Mouse (Mus musculus) liver, embryonic 15.5 days (tissue): ENCODE measurements around the gene Opn1sw. TPM values are rescaled to one million over a fixed set of nuclear protein-coding genes. Genes with fewer than 3 reads are reported as not detected.
"Not testable (repeated sequence)": the region's sequence is repeated elsewhere in the genome, so short reads cannot be mapped to it uniquely, and the experiment has no call there.

ENCODE experiments used
- ATAC-seq: fragments of 200-750 bp; cut with Nextera tagmentation; 2 replicates; pipeline ENCODE4 v1.8.0; 2017; ENCODE audit warnings: moderate number of reproducible peaks, mild to moderate bottlenecking, moderate library complexity; ENCODE audit not compliant: insufficient read depth
- H3K27ac ChIP-seq: fragments of 300-500 bp; sonication (generic); replicated peaks from 2 replicates; pipeline ENCODE4 v1.5.1; 2015; ENCODE audit warnings: mild to moderate bottlenecking, inconsistent platforms
- H3K27me3 ChIP-seq: fragments of 300-500 bp; sonication (generic); 2 replicates; pipeline ENCODE4 v1.6.1; 2015; ENCODE audit warnings: mild to moderate bottlenecking, inconsistent platforms
- H3K36me3 ChIP-seq: fragments of 300-500 bp; sonication (generic); replicated peaks from 2 replicates; pipeline ENCODE4 v1.6.1; 2015; ENCODE audit warnings: moderate library complexity, mild to moderate bottlenecking, inconsistent platforms
- H3K4me1 ChIP-seq: fragments of 300-500 bp; sonication (generic); replicated peaks from 2 replicates; pipeline ENCODE4 v1.6.1; 2015; ENCODE audit warnings: inconsistent platforms
- H3K4me2 ChIP-seq: fragments of 300-500 bp; sonication (generic); 2 replicates; pipeline ENCODE4 v1.6.1; 2015; ENCODE audit warnings: moderate library complexity, mild to moderate bottlenecking, inconsistent platforms
- H3K4me3 ChIP-seq: fragments of 300-500 bp; sonication (generic); replicated peaks from 2 replicates; pipeline ENCODE4 v1.5.1; 2015; ENCODE audit warnings: mild to moderate bottlenecking, inconsistent platforms
- H3K9ac ChIP-seq: fragments of 300-500 bp; sonication (generic); 2 replicates; pipeline ENCODE4 v1.6.1; 2015; ENCODE audit warnings: moderate library complexity, mild to moderate bottlenecking, inconsistent platforms
- H3K9me3 ChIP-seq: fragments of 300-500 bp; sonication (generic); replicated peaks from 2 replicates; pipeline ENCODE4 v1.6.1; 2016; ENCODE audit warnings: inconsistent platforms
- WGBS: fragments of 180-500 bp; shearing (Covaris S2); methylation state at CpG from one replicate; pipeline ENCODE4 v1.1.7; 2015; ENCODE audit warnings: mixed read lengths; ENCODE audit not compliant: insufficient replicate concordance; 5-methylcytosine and 5-hydroxymethylcytosine counted together
- polyA plus RNA-seq: library from polyadenylated mRNA; unstranded; fragments of >200 nt; fragmentation: Nextera tagmentation; extraction: Ambion mirVana; gene quantifications from 2 replicates; pipeline ENCODE4 v1.2.1, GENCODE M21; 2015

The Opn1sw gene
- polyA plus RNA-seq, 1 experiment from 2014 or later, result 0.03 TPM

DNA sequence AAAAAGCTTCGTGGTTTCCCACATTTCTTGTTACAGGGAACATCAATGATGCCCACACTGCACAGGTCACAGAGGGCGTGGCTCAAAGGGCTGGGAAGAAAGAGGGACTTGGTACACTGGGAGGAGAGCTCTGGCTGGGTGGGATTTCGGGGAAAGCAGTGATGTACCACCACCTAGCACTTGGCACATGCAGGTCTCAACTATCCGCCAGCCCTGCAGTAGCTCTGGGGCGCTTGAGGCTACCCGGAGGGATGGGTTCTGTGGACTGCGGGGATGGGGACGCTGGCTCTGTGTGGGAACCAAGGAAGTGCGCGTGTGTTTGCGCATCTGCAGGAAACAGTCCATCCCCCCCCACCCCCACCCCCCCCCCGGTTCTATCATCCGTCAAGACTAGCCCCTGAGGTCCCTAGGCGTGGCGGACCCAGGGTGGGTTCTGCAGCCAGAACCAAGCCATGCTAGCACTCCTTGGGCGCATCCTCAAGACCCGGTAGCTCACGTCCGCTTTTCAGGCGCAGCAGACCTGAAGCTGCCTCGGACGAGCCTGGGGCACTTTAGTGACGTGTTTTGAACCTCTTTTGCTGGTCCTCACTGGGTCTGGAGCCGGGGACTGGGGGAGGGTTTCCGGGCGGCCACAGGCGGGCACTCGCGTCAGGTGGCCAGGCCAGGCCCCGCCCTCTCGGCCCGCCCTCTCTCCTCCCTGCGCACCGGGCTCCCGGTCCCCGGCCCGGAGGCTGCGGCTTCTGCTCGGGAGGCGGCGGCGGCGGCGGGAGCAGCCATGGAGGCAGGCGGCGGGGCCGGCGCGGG is 7.8 kb upstream of the Opn1sw start, which contains the start of gene Ccdc136:
TSS of gene Ccdc136 (plus strand) at position 400 of the 804 bp plus-strand sequence.
- no peak within 1 kb of the TSS for H3K27ac ChIP-seq
- peaks cover 93% of the 10 kb centered on the region for H3K27me3 ChIP-seq
- ATAC-seq, result peak; percentile 66
- H3K36me3 ChIP-seq, result no peaks in the 10 kb centered on the region
- peak within 1 kb of the TSS; percentile 69 for H3K4me2 ChIP-seq
- H3K9me3 ChIP-seq, result no peaks in the 10 kb centered on the region
- no peak within 1 kb of the TSS for H3K9ac ChIP-seq
- peak within 1 kb of the TSS; percentile 49 for H3K4me3 ChIP-seq
- under 1% methylated on average over 49 of the region's 49 CpGs for WGBS
- H3K4me1 ChIP-seq, result peaks cover 7% of the 10 kb centered on the region; the same call in 1 of the 2 replicates

DNA sequence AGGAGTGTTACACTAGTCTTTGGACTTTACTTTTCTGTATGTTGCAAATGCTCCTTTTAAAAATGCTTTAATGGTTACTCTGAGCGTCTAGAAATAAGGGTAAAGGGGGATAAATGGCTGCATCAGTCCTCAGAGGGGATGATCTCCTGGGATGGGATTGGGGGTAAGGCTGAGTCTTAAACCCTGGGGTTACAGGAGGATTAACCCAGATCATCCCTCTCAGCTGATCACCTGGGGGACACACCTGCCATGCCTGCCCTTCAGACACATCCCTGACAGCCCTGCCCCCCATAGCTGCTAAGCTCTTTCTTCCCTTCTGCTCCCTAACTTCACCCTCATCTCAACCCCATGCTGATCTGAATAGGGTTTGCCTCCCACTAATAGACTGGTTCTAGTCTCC is 6.0 kb upstream of the Opn1sw start:
- no peak for ATAC-seq
- H3K4me2 ChIP-seq, result no peak overlapping the region
- peaks cover 9% of the 10 kb centered on the region for H3K4me1 ChIP-seq
- H3K27ac ChIP-seq, result no peak overlapping the region
- H3K9ac ChIP-seq, result no peak overlapping the region
- no peak overlapping the region for H3K4me3 ChIP-seq
- H3K9me3 ChIP-seq, result no peaks in the 10 kb centered on the region
- H3K36me3 ChIP-seq, result no peaks in the 10 kb centered on the region
- H3K27me3 ChIP-seq, result peaks cover 93% of the 10 kb centered on the region
- WGBS, result 43% methylated on average over 1 of the region's 1 CpGs

DNA sequence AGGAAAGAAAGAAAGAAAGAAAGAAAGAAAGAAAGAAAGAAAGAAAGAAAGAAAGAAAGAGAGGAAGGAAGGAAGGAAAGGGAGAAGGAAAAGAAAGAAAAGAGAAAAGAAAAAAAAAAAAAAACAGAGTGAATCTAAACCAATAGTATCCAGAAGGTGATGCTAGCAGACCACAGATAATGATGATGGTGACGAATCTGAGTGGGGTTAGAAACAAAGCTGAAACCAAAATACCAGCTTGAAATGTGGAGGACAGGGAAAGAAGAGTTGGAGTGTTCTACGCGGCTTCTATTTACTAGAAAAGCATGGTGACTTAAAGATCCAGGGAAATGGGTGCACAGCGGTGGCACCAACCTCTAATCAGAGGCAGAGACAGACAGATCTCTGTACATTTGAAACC is 3.5 kb upstream of the Opn1sw start:
- peaks cover 84% of the 10 kb centered on the region for H3K27me3 ChIP-seq
- no peaks in the 10 kb centered on the region for H3K36me3 ChIP-seq
- no peak overlapping the region for H3K27ac ChIP-seq
- 58% methylated on average over 4 of the region's 4 CpGs for WGBS
- H3K9me3 ChIP-seq, result no peaks in the 10 kb centered on the region
- H3K4me2 ChIP-seq, result no peak overlapping the region
- no peak for ATAC-seq
- H3K9ac ChIP-seq, result no peak overlapping the region
- H3K4me3 ChIP-seq, result no peak overlapping the region
- peaks cover 27% of the 10 kb centered on the region for H3K4me1 ChIP-seq

DNA sequence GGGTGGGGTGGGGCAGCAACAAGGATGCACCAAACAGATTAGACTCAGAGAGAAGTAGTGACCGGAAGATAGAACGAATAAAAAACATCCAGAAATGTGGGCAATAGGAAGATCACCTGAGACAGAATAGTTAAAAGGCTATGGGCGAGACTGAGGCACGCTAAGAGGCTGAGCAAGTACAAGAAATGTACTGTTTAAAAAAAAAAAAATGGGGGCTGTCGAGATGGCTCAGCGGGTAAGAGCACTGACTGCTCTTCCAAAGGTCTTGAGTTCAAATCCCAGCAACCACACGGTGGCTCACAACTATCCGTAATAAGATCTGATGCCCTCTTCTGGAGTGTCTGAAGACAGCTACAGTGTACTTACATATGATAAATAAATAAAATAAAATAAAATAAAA is 3.0 kb upstream of the Opn1sw start:
- H3K4me3 ChIP-seq, H3K4me2 ChIP-seq, H3K9me3 ChIP-seq, H3K27ac ChIP-seq, ATAC-seq, H3K9ac ChIP-seq, H3K36me3 ChIP-seq: not testable (repeated sequence)
- 59% methylated on average over 8 of the region's 8 CpGs for WGBS
- H3K27me3 ChIP-seq, result peaks cover 80% of the 10 kb centered on the region
- peaks cover 26% of the 10 kb centered on the region for H3K4me1 ChIP-seq

DNA sequence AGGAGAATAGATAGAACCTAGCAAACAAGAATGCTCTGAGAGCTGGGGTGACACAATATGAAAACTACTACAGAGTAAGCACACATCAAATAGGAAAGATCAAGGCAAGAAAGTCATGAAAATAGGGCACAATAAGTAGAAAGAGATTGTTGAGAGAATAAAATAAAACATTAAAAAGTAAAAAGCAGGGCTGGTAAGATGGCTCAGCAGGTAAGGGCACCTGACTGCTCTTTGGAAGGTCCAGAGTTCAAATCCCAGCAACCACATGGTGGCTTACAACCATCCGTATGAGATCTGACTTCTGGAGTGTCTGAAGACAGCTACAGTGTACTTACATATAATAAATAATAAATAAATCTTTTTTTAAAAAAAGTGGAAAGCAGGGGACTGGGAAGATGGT is 2.2 kb upstream of the Opn1sw start:
- H3K4me1 ChIP-seq, result peaks cover 20% of the 10 kb centered on the region
- not testable (repeated sequence) for H3K4me3 ChIP-seq, H3K9ac ChIP-seq, H3K36me3 ChIP-seq, ATAC-seq, H3K27ac ChIP-seq, H3K9me3 ChIP-seq, H3K4me2 ChIP-seq
- WGBS, result 43% methylated on average over 1 of the region's 1 CpGs
- H3K27me3 ChIP-seq, result peaks cover 73% of the 10 kb centered on the region

DNA sequence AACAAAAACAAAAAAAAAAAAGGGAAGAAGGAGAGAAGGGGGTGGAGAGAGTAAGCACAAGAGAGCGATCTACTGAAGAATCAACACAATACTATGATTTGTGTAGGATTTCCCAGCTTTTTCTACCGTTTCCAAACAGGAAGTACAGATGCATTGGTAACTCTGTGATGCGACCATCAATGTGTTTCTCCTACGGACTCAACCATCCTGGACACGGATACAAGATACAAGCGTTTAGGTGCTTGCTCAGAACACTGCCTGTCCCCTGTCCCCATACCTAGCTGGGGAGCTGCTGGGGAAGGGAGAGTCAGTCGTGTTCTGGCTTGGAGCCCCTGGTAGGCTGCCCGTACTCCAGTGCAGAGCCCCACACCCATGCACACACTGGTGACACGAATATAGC is 1.2 kb upstream of the Opn1sw start:
- ATAC-seq, result no peak
- H3K27me3 ChIP-seq, result peaks cover 62% of the 10 kb centered on the region

DNA sequence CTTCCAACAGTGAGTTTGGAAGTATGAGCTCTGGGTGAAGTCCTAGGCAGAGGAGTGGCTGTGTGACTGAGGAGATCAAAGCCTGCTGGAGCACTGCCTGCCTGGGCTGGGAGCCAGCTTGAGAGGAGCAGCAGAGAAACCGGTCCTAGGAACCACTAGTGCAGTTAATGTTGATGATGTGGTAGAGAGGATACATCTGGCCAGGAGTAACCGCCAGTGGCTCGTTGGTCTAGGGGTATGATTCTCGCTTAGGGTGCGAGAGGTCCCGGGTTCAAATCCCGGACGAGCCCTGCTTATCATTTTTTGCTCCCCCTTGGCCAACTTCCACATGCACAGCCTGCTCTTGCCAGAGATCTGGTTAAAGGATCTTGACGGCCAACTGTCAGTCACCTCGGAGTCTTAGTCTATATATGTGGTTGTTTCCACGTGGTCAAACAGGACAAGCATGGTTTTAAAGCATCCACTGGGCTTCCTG is 375 bp upstream of the Opn1sw start:
- Histone ChIP-seq H3K4me1 (peaks cover 20% of the 10 kb centered on the region), H3K36me3 (no peaks in the 10 kb centered on the region), H3K9me3 (no peaks in the 10 kb centered on the region), H3K9ac (no peak overlapping the region), H3K27me3 (peaks cover 54% of the 10 kb centered on the region), H3K4me3 (peak overlapping the region; percentile 42), H3K27ac (no peak overlapping the region), H3K4me2 (peak overlapping the region; percentile 61)
- peak; percentile 60 for ATAC-seq
- WGBS, result 7% methylated on average over 11 of the region's 11 CpGs

More for the DNA sequence above, 1.2 kb upstream of the Opn1sw start:
- Histone ChIP-seq H3K9me3 (no peaks in the 10 kb centered on the region), H3K36me3 (no peaks in the 10 kb centered on the region), H3K4me2 (no peak overlapping the region), H3K4me1 (peaks cover 20% of the 10 kb centered on the region), H3K4me3 (no peak overlapping the region), H3K27ac (no peak overlapping the region), H3K9ac (no peak overlapping the region)
- 33% methylated on average over 9 of the region's 9 CpGs for WGBS

DNA sequence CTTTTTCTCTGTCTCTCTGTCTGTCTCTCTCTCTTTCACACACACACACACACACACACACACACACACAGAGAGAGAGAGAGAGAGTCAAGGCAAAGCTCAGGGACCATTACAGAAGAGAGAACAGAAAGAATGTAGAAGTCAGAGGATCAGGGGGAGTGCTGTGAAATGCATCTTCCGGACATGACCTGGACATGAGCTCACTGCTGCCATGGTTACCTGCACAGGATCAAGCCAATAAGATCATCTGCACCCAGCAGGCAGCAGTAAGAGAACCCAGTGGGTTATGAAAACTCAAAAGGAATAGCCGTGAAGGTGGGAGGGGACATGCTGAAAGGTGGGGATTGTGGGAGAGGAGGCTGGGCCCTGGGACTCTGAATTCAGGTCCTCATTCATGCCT is 5.8 kb downstream of the Opn1sw start:
- H3K36me3 ChIP-seq, result 0 out of 2 replicates have a peak, but pooled peaks cover 3% of the 10 kb centered on the region
- peaks cover 2% of the 10 kb centered on the region; the same call in 1 of the 2 replicates for H3K4me1 ChIP-seq
- H3K9me3 ChIP-seq, result no peaks in the 10 kb centered on the region
- no peak overlapping the region for H3K9ac ChIP-seq
- H3K4me2 ChIP-seq, result no peak overlapping the region
- 57% methylated on average over 2 of the region's 2 CpGs for WGBS
- no peak for ATAC-seq
- H3K4me3 ChIP-seq, result no peak overlapping the region
- 0 out of 2 replicates have a peak, but pooled peaks cover 6% of the 10 kb centered on the region for H3K27me3 ChIP-seq
- no peak overlapping the region for H3K27ac ChIP-seq

DNA sequence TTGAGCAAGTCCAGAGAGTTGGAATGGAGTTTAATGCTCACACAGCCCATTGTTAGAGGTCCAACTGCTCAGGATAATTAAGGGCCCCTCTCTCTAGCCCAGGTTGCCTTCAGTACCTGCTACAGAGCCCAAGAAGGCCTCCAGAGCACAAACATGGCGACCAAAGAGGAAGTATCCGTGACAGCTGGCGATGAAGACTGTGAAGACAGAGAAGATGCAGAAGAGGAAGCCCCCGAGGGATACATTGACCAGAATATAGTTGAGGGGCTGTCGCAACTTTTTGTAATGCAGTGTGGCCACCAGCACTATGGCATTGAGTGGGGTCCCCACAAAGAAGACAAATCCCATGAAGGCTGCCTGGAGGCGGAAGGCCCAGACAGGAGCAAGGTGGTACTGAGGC is 8.3 kb downstream of the Opn1sw start:
- Histone ChIP-seq H3K27me3 (no peaks in the 10 kb centered on the region), H3K9ac (no peak overlapping the region), H3K36me3 (peaks cover 26% of the 10 kb centered on the region), H3K4me3 (no peak overlapping the region), H3K9me3 (no peaks in the 10 kb centered on the region), H3K4me1 (no peaks in the 10 kb centered on the region), H3K27ac (no peak overlapping the region), H3K4me2 (no peak overlapping the region)
- WGBS, result 60% methylated on average over 6 of the region's 6 CpGs
- ATAC-seq, result no peak

DNA sequence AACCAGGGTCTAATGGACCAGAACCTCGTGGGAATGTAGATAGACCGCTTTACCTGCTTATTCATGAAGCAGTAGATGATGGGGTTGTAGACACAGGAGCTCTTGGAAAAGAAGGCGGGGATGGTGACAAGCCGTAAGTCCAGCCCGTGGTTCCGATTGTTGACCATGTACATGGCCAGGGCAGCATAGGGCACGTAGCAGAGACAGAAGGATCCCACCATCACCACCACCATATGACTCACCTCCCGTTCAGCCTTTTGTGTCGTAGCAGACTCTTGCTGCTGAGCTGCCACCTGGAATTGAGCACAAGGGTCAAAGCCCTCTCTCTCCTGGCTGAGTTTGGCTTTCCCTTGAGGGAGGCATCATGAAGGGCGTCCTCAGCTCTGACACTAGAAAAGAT is 9.6 kb downstream of the Opn1sw start:
- WGBS, result 81% methylated on average over 10 of the region's 10 CpGs
- Histone ChIP-seq H3K36me3 (peaks cover 39% of the 10 kb centered on the region), H3K4me3 (no peak overlapping the region), H3K27ac (no peak overlapping the region), H3K4me2 (no peak overlapping the region), H3K4me1 (peaks cover under 1% of the 10 kb centered on the region), H3K9me3 (no peaks in the 10 kb centered on the region), H3K9ac (no peak overlapping the region), H3K27me3 (no peaks in the 10 kb centered on the region)
- ATAC-seq, result no peak

DNA sequence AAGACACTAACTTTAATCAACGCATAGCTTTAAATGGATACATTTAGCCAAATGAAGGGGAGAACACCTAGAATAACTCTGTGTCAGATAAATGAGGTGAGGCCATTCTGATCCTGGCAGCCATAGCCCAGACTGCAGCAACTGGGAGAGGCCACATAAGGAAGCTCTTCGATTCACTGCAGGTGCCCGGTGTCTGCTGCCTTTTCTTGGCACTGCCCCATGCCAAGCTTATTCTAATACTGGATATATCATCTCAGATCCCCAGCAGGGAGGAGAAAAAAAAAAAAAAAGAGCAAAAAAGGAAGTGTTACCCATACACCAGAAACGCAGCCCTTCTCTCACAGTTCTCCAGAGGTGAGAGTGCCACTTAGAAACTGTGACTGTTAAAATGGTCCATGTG is 10.9 kb downstream of the Opn1sw start:
- no peak overlapping the region for H3K4me2 ChIP-seq
- H3K36me3 ChIP-seq, result peaks cover 51% of the 10 kb centered on the region
- H3K27me3 ChIP-seq, result no peaks in the 10 kb centered on the region
- ATAC-seq, result no peak
- H3K9ac ChIP-seq, result no peak overlapping the region
- WGBS, result 64% methylated on average over 4 of the region's 4 CpGs
- no peaks in the 10 kb centered on the region for H3K9me3 ChIP-seq
- H3K27ac ChIP-seq, result no peak overlapping the region
- H3K4me3 ChIP-seq, result no peak overlapping the region
- peaks cover 5% of the 10 kb centered on the region for H3K4me1 ChIP-seq
